ENCODE assay signal across 12 mouse cellular contexts in genomic region chr7:64310756-64311155, GRCm38 (mm10).
"Had no signal": no experiment of that assay in that cellular context is flagged by ENCODE, and none has a peak within 500 bp of the region (broad histone marks: within the 10 kb centered on the region; RNA-seq: fewer than 3 reads in every experiment).

No protein-coding gene starts in this region.

- H3K4me2 ChIP-seq: limb, embryonic 13.5 days; midbrain, embryonic 13.5 days had no signal

- H3K4me3 ChIP-seq: limb, embryonic 13.5 days; midbrain, embryonic 13.5 days had no signal

- H3K9ac ChIP-seq: limb, embryonic 13.5 days; liver, embryonic 14.5 days; midbrain, embryonic 13.5 days had no signal

- H3K4me1 ChIP-seq: limb, embryonic 13.5 days; midbrain, embryonic 13.5 days had no signal

- ATAC-seq: midbrain, embryonic 13.5 days had no signal

- H3K9me3 ChIP-seq: limb, embryonic 13.5 days; midbrain, embryonic 13.5 days had no signal

- DNase-seq: kidney, adult 11 months; kidney, adult 9 months; kidney, postnatal 36 days; left cerebral cortex, postnatal 4 days; lung, adult 18-20 months; right cerebral cortex, adult 18-20 months; right cerebral cortex, postnatal 25 days; thymus, postnatal 4 days had no signal

- H3K27me3 ChIP-seq: limb, embryonic 13.5 days; midbrain, embryonic 13.5 days had no signal

- H3K27ac ChIP-seq: kidney, postnatal 0 days; limb, embryonic 13.5 days; liver, embryonic 14.5 days; midbrain, embryonic 13.5 days had no signal
